Mouse (Mus musculus) CH12.LX (cell line): ENCODE measurements around the gene Zmpste24.

Experiments used
- CHD2 ChIP-seq: IDR thresholded peaks from 2 replicates; pipeline ENCODE4 v1.6.1; 2011; ENCODE audit warnings: low read length, improper control_type of control experiment
- CTCF ChIP-seq, 2 experiments: IDR thresholded peaks in 1 of 2; conservative IDR thresholded peaks in 1 of 2; 2 replicates each; pipeline ENCODE4 v1.5.1; 2011 to 2012; ENCODE audit warnings: low read depth in 2 of 2, low read length in 2 of 2, improper control_type of control experiment in 1 of 2, inconsistent platforms in 1 of 2, mild to moderate bottlenecking in 1 of 2, moderate library complexity in 1 of 2
- EP300 ChIP-seq: IDR thresholded peaks from 2 replicates; pipeline ENCODE4 v1.6.1; 2011; ENCODE audit warnings: low read length, improper control_type of control experiment
- GABPA ChIP-seq: IDR thresholded peaks from 2 replicates; pipeline ENCODE4 v1.6.1; 2012; ENCODE audit warnings: low read depth, low read length, improper control_type of control experiment, inconsistent platforms; ENCODE audit not compliant: insufficient replicate concordance
- HCFC1 ChIP-seq: IDR thresholded peaks from 2 replicates; pipeline ENCODE4 v1.6.1; 2012; ENCODE audit warnings: low read depth, mild to moderate bottlenecking, inconsistent platforms, low read length, improper control_type of control experiment
- MXI1 ChIP-seq: IDR thresholded peaks from 2 replicates; pipeline ENCODE4 v1.6.1; 2011; ENCODE audit warnings: mild to moderate bottlenecking, low read depth, low read length, improper control_type of control experiment
- POLR2A ChIP-seq: IDR thresholded peaks from 2 replicates; pipeline ENCODE4 v1.6.1; 2011; ENCODE audit warnings: low read depth, mild to moderate bottlenecking, improper control_type of control experiment, low read length
- RAD21 ChIP-seq: IDR thresholded peaks from 2 replicates; pipeline ENCODE4 v1.6.1; 2011; ENCODE audit warnings: low read depth, mild to moderate bottlenecking, low read length, improper control_type of control experiment, moderate library complexity
- SMC3 ChIP-seq: IDR thresholded peaks from 2 replicates; pipeline ENCODE4 v1.6.1; 2011; ENCODE audit warnings: low read depth, low read length, improper control_type of control experiment
- UBTF ChIP-seq: IDR thresholded peaks from 2 replicates; pipeline ENCODE4 v1.6.1; 2012; ENCODE audit warnings: low read depth, mild to moderate bottlenecking, inconsistent platforms, low read length, improper control_type of control experiment, moderate library complexity
- USF1 ChIP-seq: IDR thresholded peaks from 2 replicates; pipeline ENCODE4 v1.6.1; 2014; ENCODE audit warnings: low read depth, mild to moderate bottlenecking, inconsistent platforms, low read length, improper control_type of control experiment
- ZMIZ1 ChIP-seq: IDR thresholded peaks from 2 replicates; pipeline ENCODE4 v1.6.1; 2012; ENCODE audit warnings: low read depth, mild to moderate bottlenecking, inconsistent platforms, low read length, improper control_type of control experiment

GRCm38 (mm10) chr4:121103304-121103703, 5.3 kb upstream of the Zmpste24 start:
- no peak for TF ChIP-seq EP300
- TF ChIP-seq MXI1, result no peak
- TF ChIP-seq POLR2A, result no peak
- TF ChIP-seq USF1, result no peak
- TF ChIP-seq ZMIZ1, result no peak
- TF ChIP-seq CTCF (conservative IDR thresholded peaks at IDR 0.05 in 1 of 2, IDR thresholded peaks at IDR 0.05 in 1 of 2; ENCODE audit: low read depth in 2 of 2, low read length in 2 of 2), result no peak
- no peak for TF ChIP-seq GABPA
- TF ChIP-seq UBTF, result no peak
- TF ChIP-seq CHD2, result no peak
- TF ChIP-seq RAD21, result no peak
- no peak for TF ChIP-seq SMC3
- TF ChIP-seq HCFC1, result no peak
